Mouse (Mus musculus) embryonic facial prominence, embryonic 10.5 days (tissue): ENCODE results near the gene Prss57. TPM values are rescaled to one million over a fixed set of nuclear protein-coding genes. Genes with fewer than 3 reads are reported as not detected.
"Not testable (repeated sequence)": the region's sequence is repeated elsewhere in the genome, so short reads cannot be mapped to it uniquely, and the experiment has no call there.

Experiments
- DNase-seq: peaks from one replicate; pipeline ENCODE4 v3.0.0-alpha.2; 2017; ENCODE audit warnings: low spot score
- H3K27ac ChIP-seq: fragments of 300-500 bp; sonication (generic); replicated peaks from 2 replicates; pipeline ENCODE4 v1.5.1; 2016; ENCODE audit warnings: mild to moderate bottlenecking
- H3K27me3 ChIP-seq: fragments of 300-500 bp; sonication (generic); replicated peaks from 2 replicates; pipeline ENCODE4 v1.6.1; 2016; ENCODE audit warnings: low read depth, mild to moderate bottlenecking; ENCODE audit not compliant: poor library complexity, severe bottlenecking
- H3K36me3 ChIP-seq: fragments of 300-500 bp; sonication (generic); replicated peaks from 2 replicates; pipeline ENCODE4 v1.6.1; 2016; ENCODE audit warnings: mild to moderate bottlenecking, moderate library complexity
- H3K4me1 ChIP-seq: fragments of 300-500 bp; sonication (generic); 2 replicates; pipeline ENCODE4 v1.6.1; 2016
- H3K4me3 ChIP-seq: fragments of 300-500 bp; sonication (generic); 2 replicates; pipeline ENCODE4 v1.5.1; 2016; ENCODE audit warnings: mild to moderate bottlenecking, moderate library complexity
- H3K9me3 ChIP-seq: fragments of 300-500 bp; sonication (generic); 2 replicates; pipeline ENCODE4 v1.6.1; 2016; ENCODE audit warnings: mild to moderate bottlenecking
- WGBS: fragments of 180-500 bp; shearing (Covaris S2); methylation state at CpG from one replicate; pipeline ENCODE4 v1.1.7; 2016; 5-methylcytosine and 5-hydroxymethylcytosine counted together
- polyA plus RNA-seq: library from polyadenylated mRNA; unstranded; fragments of >200 nt; fragmentation: Nextera tagmentation; extraction: Ambion mirVana; gene quantifications from 2 replicates; pipeline ENCODE4 v1.2.1, GENCODE M21; 2016

The Prss57 gene
- polyA plus RNA-seq, 1 experiment from 2014 or later: not detected

DNA sequence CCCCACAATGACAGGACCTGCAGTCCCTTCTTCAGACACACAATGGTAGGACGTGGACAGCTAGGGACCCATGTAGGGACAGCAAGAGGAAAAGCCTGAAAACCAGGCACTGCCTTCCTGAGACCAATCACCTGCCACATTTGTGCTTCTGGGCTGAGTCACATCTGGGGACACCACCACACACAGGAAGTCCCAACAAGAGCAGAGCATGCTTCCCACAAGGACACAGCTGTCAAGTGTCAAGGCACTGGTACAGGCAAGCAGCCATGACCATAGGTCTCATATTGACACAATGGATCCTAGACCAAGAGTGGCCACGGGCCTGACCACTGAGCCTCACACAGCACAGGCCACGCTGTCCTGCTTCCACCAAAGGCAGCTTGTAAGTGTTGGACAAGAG is 27.9 kb downstream of the Prss57 start:
- WGBS: 91% methylated on average over 3 of the region's 3 CpGs
- H3K36me3 ChIP-seq: peaks cover 74% of the 10 kb centered on the region

DNA sequence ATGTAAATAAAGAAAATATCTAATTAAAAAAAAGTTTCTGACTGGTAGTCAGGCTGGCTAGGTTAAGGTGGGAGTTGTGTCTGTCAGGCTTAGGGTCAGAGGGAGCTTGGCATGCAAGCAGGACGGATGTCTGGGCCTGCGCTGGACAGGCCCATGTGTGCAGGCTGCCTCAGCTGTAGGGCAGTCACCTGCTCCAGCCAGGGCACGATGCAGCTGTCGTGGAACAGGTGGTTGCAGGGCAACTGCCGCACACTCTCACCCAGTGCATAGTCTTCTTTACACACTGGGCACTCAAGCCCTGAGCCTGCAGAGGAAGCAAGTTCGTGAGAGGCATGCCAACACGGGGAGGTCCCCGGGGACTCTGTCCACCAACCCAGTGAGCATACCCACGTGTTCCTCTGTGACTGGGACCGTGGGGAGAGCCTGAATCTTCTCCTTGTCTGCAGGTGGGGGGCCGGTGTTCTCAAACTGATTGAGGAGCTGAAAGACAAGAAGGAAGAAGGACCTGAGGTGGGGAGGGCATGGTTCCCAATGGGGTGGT is 30.1 kb downstream of the Prss57 start:
- H3K9me3 ChIP-seq: no peaks in the 10 kb centered on the region
- peaks cover 96% of the 10 kb centered on the region for H3K36me3 ChIP-seq
- H3K4me3 ChIP-seq: 0 out of 2 replicates have a peak overlapping the region, but pooled peaks have one; percentile 8
- H3K4me1 ChIP-seq: peaks cover 24% of the 10 kb centered on the region
- 92% methylated on average over 11 of the region's 11 CpGs for WGBS
- no peak for DNase-seq
- no peak overlapping the region for H3K27ac ChIP-seq
- H3K27me3 ChIP-seq: 0 out of 2 replicates have a peak, but pooled peaks cover 6% of the 10 kb centered on the region

More for the DNA sequence above, 27.9 kb downstream of the Prss57 start:
- Histone ChIP-seq H3K4me3 (no peak overlapping the region), H3K27ac (no peak overlapping the region), H3K4me1 (peaks cover 39% of the 10 kb centered on the region), H3K27me3 (no peaks in the 10 kb centered on the region), H3K9me3 (no peaks in the 10 kb centered on the region)
- DNase-seq: no peak

DNA sequence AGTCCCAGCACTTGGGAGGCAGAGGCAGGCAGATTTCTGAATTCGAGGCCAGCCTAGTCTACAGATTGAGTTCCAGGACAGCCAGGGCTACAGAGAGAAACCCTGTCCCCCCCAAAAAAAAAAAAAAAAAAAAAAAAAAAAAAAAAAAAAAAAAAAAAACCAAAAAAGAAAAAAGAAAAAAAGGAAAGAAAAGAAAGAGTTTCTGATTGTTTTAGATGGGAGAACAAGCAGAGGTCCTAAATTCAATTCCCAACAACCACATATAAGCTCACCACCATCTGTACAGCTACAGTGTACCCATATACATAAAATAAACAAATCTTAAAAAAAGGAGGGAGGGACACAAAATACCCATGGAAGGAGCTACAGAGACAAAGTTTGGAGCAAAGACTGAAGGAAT is 31.1 kb downstream of the Prss57 start:
- not testable (repeated sequence) for H3K9me3 ChIP-seq, H3K4me3 ChIP-seq, H3K27ac ChIP-seq, H3K27me3 ChIP-seq, DNase-seq
- Histone ChIP-seq H3K36me3 (peaks cover 90% of the 10 kb centered on the region), H3K4me1 (peaks cover 24% of the 10 kb centered on the region)
- WGBS: 90% methylated on average over 1 of the region's 1 CpGs

DNA sequence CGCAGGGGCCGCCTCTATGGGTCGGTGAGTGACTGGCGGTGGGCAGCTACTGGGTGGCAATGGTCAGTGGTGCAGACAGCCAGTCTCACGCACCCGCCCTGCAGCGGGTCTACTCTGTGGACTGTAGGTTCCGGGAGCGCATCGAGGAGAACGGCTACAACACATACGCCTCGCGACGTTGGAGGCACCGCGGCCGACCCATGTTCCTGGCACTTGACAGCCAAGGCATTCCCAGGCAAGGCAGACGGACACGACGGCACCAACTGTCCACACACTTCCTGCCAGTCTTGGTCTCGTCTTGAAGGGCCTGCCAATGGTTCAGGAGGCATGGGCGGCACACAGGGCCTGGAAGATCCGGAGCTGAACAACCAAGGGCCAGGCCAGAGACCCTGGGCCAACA is 34.1 kb downstream of the Prss57 start:
- H3K36me3 ChIP-seq: peaks cover 62% of the 10 kb centered on the region
- DNase-seq: no peak
- no peak overlapping the region for H3K4me3 ChIP-seq
- 0 out of 2 replicates have a peak, but pooled peaks cover 9% of the 10 kb centered on the region for H3K27me3 ChIP-seq
- peaks cover 14% of the 10 kb centered on the region for H3K4me1 ChIP-seq
- H3K9me3 ChIP-seq: no peaks in the 10 kb centered on the region
- 91% methylated on average over 24 of the region's 24 CpGs for WGBS
- H3K27ac ChIP-seq: no peak overlapping the region

DNA sequence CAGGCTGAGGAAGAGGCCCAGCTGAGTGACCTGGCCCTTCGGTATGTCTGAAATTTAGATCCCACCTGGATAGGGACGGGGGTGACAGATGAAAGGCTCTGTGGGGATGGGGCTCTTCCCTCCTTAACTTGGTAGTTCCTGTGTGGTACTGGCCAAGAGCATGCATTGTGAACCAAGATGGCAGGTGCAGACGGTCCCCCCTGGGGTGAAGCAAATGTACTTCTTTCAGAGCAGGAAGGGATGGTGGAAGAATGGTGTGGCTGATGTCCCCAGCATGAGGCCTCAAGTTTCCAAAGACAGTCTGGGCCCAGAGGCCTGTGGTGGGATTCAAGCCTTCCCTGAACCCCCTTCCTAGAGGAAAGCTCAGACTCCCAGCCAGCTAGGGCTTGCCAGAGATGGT is 34.9 kb downstream of the Prss57 start:
- no peak for DNase-seq
- WGBS: 91% methylated on average over 3 of the region's 3 CpGs
- H3K36me3 ChIP-seq: peaks cover 54% of the 10 kb centered on the region
- 0 out of 2 replicates have a peak, but pooled peaks cover 9% of the 10 kb centered on the region for H3K27me3 ChIP-seq
- no peaks in the 10 kb centered on the region for H3K9me3 ChIP-seq
- peaks cover 14% of the 10 kb centered on the region for H3K4me1 ChIP-seq
- H3K4me3 ChIP-seq: no peak overlapping the region
- no peak overlapping the region for H3K27ac ChIP-seq

DNA sequence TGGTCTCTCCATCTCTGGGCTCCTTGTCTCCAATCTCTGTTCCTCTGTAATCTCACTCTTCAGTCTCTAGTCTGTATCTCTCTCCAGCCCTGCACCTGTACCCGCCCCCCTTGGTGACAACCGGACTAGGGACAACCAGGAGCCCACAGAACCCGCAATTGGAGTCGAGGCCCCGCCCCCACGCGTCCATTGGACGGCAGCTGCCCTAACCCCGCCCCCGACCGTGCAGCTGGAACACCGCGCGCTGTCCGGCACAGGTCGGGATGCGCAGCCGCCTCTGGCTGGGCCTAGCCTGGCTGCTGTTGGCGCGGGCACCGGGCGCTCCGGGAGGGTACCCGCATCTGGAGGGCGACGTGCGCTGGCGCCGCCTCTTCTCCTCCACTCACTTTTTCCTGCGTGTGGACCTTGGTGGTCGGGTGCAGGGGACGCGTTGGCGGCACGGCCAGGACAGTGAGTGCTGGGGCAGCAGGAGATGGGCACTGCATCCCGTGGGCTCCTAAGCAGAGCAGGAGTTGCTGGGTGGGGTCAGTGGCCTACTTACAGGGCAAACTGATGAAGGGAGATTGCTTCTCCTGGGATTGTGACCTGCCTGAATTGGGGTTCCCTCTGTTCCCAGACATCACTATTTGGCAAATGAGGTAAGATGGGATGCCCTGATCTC is 35.8 kb downstream of the Prss57 start, which contains the start of gene Fgf22:
Gene Fgf22 (plus strand): TSS at position 221 of the 661 bp plus-strand sequence.
- peak; percentile 87 for DNase-seq
- H3K27ac ChIP-seq: peak within 1 kb of the TSS; percentile 42
- 1% methylated on average over 36 of the region's 36 CpGs for WGBS
- peaks cover 14% of the 10 kb centered on the region for H3K4me1 ChIP-seq
- H3K27me3 ChIP-seq: 0 out of 2 replicates have a peak, but pooled peaks cover 9% of the 10 kb centered on the region
- H3K36me3 ChIP-seq: peaks cover 45% of the 10 kb centered on the region
- H3K9me3 ChIP-seq: no peaks in the 10 kb centered on the region
- H3K4me3 ChIP-seq: peak within 1 kb of the TSS; percentile 56

DNA sequence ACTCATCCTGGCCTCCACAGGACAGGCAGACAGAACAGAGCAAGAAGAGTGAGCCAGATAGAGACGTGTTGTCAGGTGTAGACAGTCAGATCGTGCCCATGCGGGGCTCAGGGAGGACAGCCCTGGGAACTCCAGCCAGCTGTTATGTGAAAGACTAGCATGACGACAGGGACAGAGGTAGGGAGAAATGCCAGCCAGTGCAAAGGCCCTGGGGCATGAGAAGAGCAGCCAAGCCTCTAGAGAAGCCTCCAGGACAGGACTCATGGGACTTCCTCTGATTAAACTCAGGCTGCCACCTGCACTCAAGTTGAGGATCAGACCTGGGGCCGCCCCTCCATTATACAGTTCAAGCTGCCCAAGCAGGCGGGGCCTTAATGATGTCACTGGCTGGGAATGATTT is 42.3 kb downstream of the Prss57 start:
- H3K27ac ChIP-seq: no peak overlapping the region
- H3K9me3 ChIP-seq: no peaks in the 10 kb centered on the region
- peaks cover 12% of the 10 kb centered on the region for H3K36me3 ChIP-seq
- H3K4me1 ChIP-seq: peaks cover 10% of the 10 kb centered on the region
- H3K4me3 ChIP-seq: no peak overlapping the region
- DNase-seq: no peak
- H3K27me3 ChIP-seq: no peaks in the 10 kb centered on the region
- WGBS: 80% methylated on average over 6 of the region's 6 CpGs

DNA sequence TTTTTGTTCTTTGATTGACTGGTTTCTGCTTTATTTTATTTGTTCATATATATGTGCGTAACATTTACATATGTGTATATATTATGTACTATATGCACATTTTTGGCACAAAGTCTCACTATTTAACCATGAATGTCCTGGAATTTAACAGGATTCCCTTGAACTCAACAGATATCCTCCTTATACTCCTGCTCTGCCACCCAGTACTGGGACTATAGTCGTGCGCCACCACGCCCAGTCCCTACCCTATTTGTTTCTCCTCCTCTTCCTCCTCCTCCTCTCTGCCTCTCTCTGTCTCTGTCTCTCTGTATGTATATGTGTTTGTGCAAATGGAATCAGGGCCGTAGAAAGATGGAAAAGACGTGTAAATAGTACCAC is 44.0 kb downstream of the Prss57 start:
- Histone ChIP-seq H3K27me3 (no peaks in the 10 kb centered on the region), H3K4me3 (peak overlapping the region; percentile 77), H3K36me3 (peaks cover 29% of the 10 kb centered on the region), H3K4me1 (peaks cover 10% of the 10 kb centered on the region), H3K9me3 (no peaks in the 10 kb centered on the region), H3K27ac (peak overlapping the region; percentile 76)
- no peak for DNase-seq
- 25% methylated on average over 6 of the region's 6 CpGs for WGBS

DNA sequence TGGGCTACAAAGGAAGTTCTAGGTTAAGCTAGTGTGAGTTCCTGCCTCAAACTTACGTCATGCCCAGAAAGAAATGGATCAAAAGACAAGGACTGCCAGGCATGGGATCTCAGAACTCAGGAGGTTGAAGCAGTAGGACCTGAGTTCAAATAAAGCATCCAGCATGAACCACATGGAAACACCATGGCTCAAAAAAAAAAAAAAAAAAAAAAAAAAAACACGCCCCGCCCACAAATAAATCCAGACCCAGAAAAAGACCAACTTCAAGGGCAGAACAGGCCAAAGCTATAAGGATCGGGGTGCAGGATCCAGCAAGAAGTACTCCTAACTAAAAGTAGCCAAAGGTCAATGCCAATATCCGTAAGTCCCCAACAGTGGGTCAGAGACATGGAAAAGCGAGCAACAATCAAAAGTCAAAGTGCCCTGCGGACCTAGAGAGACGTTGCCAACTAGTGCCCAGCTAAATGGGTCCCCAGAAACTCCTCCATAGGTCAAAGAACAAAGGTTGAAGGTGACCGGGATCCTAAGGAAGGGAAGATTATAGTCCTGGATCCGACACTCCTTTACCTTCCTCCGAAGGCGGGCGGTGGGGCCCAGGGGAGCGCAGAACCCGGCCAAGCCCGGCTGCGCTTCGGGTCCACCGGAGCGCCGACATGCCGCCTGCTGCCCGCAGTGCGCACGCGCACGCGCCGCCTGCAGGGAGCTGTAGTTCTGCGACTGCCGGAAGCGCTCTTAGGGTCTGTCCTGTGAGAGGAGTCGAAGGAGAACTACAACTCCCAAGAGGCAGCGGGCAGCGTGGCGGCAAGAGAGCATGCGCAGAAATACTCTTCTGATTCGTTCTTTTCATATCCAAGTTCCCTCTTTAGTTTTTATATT is 44.6 kb downstream of the Prss57 start, which contains the start of gene Polrmt:
Gene Polrmt (minus strand): TSS at position 684 of the 876 bp plus-strand sequence.
- Histone ChIP-seq H3K27me3 (no peaks in the 10 kb centered on the region), H3K4me1 (peaks cover 10% of the 10 kb centered on the region), H3K9me3 (peaks cover 3% of the 10 kb centered on the region; the same call in 1 of the 2 replicates), H3K36me3 (peaks cover 35% of the 10 kb centered on the region), H3K4me3 (peak within 1 kb of the TSS; percentile 77), H3K27ac (peak within 1 kb of the TSS; percentile 76)
- peak; percentile 97 for DNase-seq
- 3% methylated on average over 38 of the region's 38 CpGs for WGBS

DNA sequence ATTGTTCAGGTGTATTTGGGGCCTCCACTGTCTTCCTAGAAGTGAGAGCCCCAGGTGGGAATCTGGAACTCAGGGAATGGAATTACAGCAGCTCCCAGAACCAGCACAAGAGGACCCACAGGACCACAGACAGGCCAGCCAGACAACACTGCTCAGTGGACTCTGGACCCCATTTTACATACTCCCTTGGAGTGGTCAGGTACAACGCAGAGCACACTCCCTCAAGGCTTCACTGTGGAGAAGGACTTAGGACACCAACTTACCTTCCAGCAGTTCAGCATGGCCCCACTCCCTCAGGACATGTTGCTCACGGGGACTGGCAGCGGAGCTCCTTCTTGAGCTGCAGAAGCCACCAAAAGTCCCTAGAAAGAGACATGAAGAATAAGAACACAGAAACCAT is 45.4 kb downstream of the Prss57 start:
- Histone ChIP-seq H3K4me1 (peaks cover 10% of the 10 kb centered on the region), H3K9me3 (peaks cover 10% of the 10 kb centered on the region; the same call in 1 of the 2 replicates), H3K27ac (no peak overlapping the region), H3K4me3 (peak overlapping the region; percentile 77), H3K36me3 (peaks cover 42% of the 10 kb centered on the region), H3K27me3 (no peaks in the 10 kb centered on the region)
- DNase-seq: no peak
- WGBS: 94% methylated on average over 3 of the region's 3 CpGs

DNA sequence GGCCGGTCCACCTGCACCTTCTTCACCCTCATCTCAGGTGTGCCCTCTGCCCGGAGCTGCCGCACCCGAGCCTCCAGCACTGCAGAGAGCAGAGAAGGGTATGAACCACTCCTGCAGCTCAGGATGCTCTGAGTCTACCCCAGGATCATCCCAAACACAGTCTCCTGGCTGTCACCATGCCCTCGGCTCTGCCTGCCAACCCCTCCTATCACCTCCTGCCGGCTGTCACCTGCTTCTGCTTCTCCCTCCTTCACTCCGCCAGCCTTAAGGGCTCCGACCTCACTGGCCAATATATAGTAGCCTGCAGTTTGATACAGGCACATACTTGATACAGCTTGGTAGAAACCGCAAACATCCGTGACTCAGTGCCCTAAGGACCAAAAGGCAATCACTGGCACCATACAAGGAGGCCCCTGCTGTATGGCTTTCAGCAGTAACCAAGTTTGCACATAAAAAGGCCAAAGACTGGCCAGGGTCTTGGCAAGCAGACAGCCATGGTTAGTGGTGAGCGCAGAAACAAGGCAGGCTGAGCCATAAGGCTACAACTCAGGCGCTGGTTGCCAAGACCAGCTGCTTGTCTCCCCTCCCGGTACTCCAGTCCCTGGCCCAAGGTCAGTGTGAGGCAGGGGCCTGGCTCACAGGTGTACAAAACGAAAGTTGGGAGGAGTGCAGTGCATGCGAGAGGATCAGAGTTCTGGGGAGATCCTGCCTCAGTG is 47.0 kb downstream of the Prss57 start:
- no peak for DNase-seq
- Histone ChIP-seq H3K4me3 (0 out of 2 replicates have a peak overlapping the region, but pooled peaks have one; percentile 17), H3K36me3 (peaks cover 58% of the 10 kb centered on the region), H3K4me1 (peaks cover 10% of the 10 kb centered on the region), H3K27ac (no peak overlapping the region), H3K27me3 (no peaks in the 10 kb centered on the region), H3K9me3 (peaks cover 26% of the 10 kb centered on the region)
- 93% methylated on average over 15 of the region's 15 CpGs for WGBS

DNA sequence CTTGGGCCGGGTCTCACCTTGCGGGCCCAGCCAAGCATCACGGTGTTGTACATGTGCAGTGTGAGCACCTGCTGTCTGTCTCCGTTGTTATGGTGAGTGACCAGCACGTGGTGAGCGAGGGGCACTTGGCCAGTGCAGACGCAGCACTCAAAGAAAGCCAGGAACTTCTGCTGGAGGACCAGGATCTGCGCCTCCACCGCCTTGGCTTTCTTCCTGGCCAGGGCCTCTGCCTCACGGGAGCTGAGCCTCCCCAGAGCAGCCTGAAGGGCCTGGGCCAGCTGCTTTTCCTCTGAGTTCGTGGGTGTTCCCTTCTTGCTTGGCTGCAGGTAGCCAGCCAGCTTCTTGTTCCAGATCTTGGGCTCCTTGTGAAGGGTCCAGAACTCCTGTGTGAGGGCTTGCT is 47.6 kb downstream of the Prss57 start:
- 91% methylated on average over 11 of the region's 11 CpGs for WGBS
- peaks cover 65% of the 10 kb centered on the region for H3K36me3 ChIP-seq

More for the DNA sequence above, 47.6 kb downstream of the Prss57 start:
- DNase-seq: no peak
- Histone ChIP-seq H3K9me3 (peaks cover 32% of the 10 kb centered on the region), H3K27ac (no peak overlapping the region), H3K4me3 (no peak overlapping the region), H3K4me1 (peaks cover 10% of the 10 kb centered on the region), H3K27me3 (no peaks in the 10 kb centered on the region)
